Mouse (Mus musculus) fat pad, adult 2 months (tissue): ENCODE results near the gene Sec22c.

Source experiments
- DNase-seq: peaks from one replicate; pipeline ENCODE4 v3.0.0-alpha.2; 2011; ENCODE audit warnings: low read depth, low spot score; ENCODE audit errors: extremely low read depth

The Sec22c gene

GRCm38 (mm10) chr9:121704646-121705625 lies at the start of gene Sec22c:
Sec22c (minus strand) TSS chr9:121705490.
- no peak for DNase-seq

DNA sequence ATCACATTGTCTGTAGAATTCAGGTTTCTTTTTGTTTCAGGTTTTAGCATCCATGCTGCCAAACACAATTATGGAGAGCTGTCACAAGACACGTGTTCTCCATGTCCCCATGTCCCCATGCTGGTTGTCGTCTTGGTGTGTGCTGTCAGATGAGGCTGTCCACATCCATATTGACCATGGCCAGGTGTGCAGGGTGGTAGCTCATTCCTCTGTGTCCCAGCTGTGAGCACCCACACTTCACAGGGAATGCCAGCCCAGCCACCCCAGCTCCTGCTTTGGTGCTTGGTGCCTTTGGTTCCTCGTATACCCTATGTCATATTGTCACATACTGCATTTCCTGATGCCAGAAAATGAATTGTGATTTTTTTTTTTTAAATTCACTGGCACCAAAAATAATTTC lies 49.3 kb upstream of the Sec22c start:
- DNase-seq: no peak

DNA sequence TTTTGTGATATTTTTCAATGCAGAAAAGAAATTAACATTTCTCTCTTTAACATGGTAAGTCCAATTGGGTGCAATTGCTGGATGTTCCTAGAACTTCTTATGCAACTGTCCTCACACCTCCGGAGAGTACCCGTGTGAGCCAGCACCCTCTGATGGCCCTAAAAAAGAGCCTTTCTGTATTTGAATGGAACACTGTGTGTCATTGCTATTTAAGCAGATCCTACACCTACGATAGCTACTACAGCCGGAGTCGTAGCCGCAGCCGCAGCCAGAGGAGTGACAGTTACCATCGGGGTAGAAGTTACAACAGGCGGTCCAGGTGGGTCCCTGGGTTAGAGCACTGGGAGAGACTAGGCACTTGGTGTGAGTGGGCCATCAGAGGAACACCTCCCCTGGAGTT lies 47.5 kb upstream of the Sec22c start:
- no peak for DNase-seq

- DNase-seq: no peak
Measured at GRCm38 (mm10) chr9:121744051-121744450, 38.8 kb upstream of the Sec22c start.

GRCm38 (mm10) chr9:121741168-121741567 lies 35.9 kb upstream of the Sec22c start:
- no peak for DNase-seq

DNA sequence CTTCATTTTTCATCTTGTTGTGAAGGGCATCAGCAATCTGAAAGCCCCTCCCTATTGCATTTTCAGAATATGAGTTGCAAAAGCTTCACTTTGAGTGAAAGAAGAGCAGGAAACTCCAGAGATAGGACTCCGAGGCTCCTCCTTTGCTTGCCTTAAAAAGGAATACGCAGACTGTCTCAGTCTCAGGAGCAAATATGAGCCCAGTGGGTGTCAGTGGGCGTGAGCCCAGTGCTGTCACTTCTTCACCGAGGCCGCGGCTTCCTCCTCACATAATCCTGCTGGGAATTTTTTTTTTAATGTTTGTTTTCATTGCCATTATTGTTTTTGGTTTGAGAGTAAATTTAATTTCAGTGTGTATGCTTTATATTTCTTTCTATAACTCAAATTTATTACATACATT lies 35.2 kb upstream of the Sec22c start:
- DNase-seq: no peak

- no peak for DNase-seq
Measured at GRCm38 (mm10) chr9:121719347-121720331, 14.3 kb upstream of the Sec22c start.

DNA sequence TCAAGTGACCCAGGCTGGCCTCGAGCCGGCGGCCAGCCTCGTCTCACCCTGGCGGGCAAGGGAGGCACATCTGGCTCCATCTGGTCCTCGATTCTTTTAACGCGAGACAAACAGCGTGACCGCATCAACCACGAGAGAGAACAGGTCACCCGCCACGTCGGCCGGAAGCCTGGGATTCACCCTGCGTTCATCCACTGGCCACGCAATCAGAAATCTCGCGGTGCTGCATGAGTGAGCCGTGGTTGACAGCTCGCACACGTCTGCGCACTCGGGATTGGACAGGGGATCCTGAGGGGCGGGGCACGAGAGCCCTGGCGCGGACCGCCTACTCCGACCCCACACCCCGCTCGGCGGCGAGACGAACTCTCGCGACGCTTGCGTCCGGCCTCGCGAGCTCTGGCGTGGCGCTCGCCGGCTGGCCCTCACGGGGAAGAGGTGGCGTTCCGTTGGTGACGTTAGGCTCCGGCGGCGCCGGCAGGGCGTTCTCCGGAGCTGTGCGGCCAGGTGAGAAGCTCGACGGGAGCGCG lies 13.6 kb upstream of the Sec22c start, which contains the start of gene Nktr:
Nktr (plus strand) TSS at position 378 of the 527 bp plus-strand sequence.
- DNase-seq: peak; percentile 68

DNA sequence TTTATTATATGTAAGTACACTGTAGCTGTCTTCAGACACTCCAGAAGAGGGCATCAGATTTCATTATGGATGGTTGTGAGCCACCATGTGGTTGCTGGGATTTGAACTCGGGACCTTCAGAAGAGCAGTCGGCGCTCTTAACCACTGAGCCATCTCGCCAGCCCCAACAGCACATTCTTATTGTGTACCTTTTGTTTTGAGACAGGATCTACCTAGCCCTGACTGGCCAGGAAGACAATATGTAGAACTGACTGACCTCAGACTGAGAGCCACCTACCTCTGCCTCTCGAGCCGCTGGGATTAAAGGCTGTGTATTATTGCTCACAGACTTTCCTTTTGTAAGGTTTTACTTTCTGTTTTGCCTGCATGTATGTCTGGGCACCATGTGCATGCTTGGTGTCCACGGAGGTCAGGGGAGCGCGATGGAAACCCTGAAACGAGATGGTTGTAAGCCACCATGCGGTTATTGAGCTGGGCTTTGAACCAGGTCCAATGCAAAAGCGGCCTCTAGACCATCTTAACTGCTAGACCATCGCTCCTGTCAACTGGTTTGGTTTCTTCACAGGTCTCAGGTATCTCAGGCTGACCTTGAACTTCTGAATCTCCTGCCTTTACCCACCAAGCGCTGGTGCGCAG lies 12.9 kb upstream of the Sec22c start:
- DNase-seq: no peak

- DNase-seq: no peak
Measured at GRCm38 (mm10) chr9:121717048-121717447, 11.8 kb upstream of the Sec22c start.

GRCm38 (mm10) chr9:121710584-121710975 lies 5.3 kb upstream of the Sec22c start:
- no peak for DNase-seq

DNA sequence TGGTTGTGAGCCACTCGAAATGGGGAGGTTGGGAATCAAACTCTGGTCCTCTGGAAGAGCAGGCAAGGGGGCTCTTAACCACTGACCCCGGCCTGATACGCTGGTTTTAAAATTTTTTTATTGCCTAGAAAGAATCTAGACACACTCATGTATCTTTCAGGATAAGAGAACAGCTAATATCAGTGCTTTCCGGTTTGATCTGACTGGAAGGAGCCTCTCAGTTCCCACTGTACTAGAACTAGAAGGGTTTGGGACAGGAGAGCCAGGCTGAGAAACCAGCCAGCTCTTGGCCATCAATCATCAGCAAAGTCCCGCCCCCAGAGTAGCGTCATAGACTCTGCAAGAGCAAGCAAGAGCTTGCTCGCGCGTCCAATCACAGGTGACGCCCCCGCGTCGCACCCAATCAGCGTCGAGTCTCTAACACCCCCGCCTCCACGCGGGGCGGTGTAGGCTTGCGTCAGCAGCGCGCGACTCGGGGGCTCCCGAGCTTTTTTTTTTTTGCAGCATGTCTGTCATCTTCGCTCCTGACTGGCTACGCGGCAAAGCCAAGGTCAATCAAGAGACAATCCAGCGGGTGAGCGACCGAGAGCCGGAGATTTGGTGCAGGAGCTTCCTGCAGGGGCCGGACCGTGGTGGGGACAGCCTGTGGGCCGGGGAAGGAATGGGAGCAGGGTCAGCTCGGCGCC lies 4.8 kb upstream of the Sec22c start, which contains the start of gene Ss18l2:
Ss18l2 (plus strand) TSS at position 432 of the 686 bp plus-strand sequence.
- peak; percentile 91 for DNase-seq

GRCm38 (mm10) chr9:121708506-121709486 lies 3.5 kb upstream of the Sec22c start:
- DNase-seq: no peak

GRCm38 (mm10) chr9:121707801-121708200 lies 2.5 kb upstream of the Sec22c start:
- DNase-seq: no peak

DNA sequence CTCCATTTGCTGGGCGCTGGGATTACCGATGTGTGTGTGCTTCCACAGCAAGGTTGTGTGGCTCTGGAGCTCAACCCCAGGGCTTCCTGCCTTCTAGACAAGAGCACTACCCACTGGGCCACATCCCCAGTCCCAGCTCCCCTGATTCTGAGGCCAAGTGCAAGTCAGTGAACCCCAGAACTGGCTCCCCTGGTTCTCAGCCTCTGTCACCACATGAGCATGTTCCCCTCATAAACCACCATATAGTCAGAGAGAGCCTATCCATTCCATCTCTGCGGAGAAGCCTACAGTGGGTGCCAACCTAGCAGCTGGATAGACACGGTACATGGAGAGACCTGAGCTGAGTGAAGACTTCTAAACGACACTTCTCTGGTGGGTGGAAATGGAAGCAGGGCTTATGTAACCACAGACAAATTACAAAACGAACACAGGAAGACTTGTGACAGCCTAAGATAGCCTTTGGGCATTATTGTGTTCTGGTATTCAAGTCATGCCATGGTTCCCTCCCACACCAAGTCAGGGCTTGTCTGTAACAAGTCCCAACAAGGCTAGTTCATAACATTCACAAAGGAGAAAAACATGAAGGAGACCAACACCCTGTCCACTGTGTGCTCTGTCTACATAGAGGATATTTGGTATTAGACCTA lies 862 bp upstream of the Sec22c start:
- DNase-seq: peak; percentile 98

DNA sequence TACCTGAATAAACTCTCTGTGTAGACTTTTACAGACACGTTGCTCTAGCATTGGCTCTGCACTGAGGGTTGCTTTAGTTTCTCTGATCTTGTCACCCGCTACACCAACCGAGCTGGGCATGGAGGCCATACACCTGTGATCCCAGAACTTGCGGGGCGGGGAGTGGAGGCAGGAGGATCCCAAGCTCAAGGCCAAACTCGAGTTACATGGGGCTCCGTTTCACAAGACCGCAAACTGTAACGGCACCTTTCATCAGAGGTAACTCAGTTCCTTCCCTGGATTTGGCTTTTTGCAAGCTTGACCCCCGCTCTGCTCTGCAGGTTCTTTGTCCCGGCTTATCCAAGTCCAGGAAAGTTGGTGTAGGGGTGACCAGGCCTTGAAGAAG lies 1.0 kb downstream of the Sec22c start:
- DNase-seq: no peak

DNA sequence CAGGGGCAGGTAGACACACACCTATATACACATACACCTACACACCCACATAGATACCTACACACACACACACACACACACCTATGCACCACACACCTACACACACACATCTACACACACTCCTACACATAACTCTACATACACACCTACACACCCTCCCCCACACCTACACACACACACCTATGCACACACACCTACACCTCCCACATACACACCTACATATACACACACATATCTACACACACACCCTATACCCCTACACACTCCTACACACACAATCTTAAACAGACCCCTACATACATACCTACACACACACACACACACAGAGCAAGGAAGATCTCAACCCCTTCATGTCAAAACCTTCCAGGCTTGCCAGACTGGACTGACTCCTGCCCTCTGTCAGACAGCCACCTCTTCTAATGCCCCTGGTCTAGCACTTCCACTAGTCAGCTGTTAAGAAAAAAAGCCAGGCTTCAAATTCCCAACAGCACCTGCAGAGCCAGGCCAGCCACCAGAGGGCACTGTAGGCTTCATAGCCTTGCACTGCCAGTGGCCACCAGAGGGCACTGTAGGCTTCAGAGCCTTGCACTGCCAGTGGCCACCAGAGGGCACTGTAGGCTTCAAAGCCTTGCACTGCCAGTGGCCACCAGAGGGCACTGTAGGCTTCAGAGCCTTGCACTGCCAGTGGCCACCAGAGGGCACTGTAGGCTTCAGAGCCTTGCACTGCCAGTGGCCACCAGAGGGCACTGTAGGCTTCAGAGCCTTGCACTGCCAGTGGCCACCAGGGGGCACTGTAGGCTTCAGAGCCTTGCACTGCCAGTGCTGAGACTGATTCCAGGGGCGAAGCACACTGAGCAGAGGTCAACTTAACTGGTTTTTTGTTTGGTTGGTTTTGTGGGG lies 7.9 kb downstream of the Sec22c start:
- no peak for DNase-seq
